In the genomic region with DNA sequence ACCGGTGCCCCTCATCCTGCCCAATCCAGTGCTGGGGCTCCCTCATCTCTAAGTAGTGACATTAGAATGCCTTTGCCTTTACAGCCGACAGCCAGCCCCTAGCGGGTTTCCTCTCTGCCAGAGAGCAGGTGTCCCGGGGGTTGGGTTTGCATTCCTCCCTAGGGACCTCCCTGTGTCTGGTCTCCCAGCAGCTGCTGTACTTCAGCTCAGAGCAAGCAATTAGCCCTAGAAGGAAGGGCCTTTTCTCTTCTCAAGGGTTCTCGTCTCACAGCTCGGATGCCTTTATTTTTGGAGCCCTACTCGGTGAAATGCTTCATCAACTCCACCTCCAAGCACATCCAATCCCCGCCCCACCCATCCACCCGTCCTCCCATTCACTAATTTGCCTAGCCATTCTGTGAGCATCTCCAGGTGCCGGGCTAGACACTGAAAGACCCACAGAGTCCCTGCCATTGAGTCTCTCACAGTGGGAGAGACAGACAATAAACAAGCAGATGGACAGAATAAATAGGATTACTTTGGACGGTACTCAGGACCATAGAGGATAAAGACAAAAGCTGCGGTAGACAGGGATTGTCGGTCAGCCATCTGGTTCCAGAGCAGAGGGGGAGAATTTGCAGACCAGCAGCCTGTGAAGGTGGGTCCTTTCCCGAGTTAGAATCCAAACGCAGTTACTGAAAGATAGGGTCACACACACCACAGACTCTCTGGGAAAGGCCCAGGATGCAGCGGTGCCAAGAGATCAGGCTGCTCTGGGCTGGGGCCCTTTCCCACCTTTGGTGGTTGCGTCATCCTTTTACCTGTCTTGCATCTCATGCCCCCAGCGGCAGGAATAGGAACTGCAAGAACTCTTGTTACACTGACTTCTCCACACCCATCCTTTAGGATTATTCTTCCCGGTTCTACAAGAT, we compare ENCODE assay signal across 9 mouse cellular contexts. TPM values are rescaled to one million over a fixed set of nuclear protein-coding genes. Genes with fewer than 3 reads are reported as not detected.
A peak's percentile ranks its signal among the peaks of the same experiment; 100 is the strongest.
DNase-seq lines count a peak whose midpoint lies in the region; ATAC-seq and TF ChIP-seq lines count a peak whose summit lies in the region.
"Had no signal": no experiment of that assay in that cellular context is flagged by ENCODE, and none has a peak within 500 bp of the region (broad histone marks: within the 10 kb centered on the region; RNA-seq: fewer than 3 reads in every experiment).

No protein-coding gene starts in this region.

- peak; percentile 55 for ATAC-seq in forebrain, embryonic 15.5 days (replicated peaks)

- no peaks in the 10 kb centered on the region for H3K27me3 ChIP-seq in forebrain, embryonic 15.5 days
- H3K27me3 ChIP-seq: stomach, embryonic 15.5 days had no signal

- no peak overlapping the region for H3K4me2 ChIP-seq in forebrain, embryonic 15.5 days (replicated peaks)
- H3K4me2 ChIP-seq: stomach, embryonic 15.5 days had no signal

- DNase-seq in gastrocnemius, adult 2 months = peak; percentile 39
- no peak for DNase-seq in gastrocnemius, adult 8-10 months (ENCODE audit: low spot score in 2 of 2)
- peak; percentile 75 to 77 for DNase-seq in B cell, adult 2 months
- peak; percentile 77 for DNase-seq in cerebellum, adult 11 months
- peak; percentile 66 to 70 for DNase-seq in left cerebral cortex, adult 2 months (ENCODE audit: extremely low spot score in 1 of 2, low spot score in 2 of 2)
- peak; percentile 23 to 51 for DNase-seq in natural killer cell, adult 2 months (ENCODE audit: low spot score in 2 of 2)
- DNase-seq in thymus, postnatal 25 days = peak; percentile 44

- no peaks in the 10 kb centered on the region for H3K9me3 ChIP-seq in forebrain, embryonic 15.5 days
- H3K9me3 ChIP-seq: stomach, embryonic 15.5 days had no signal

- H3K4me1 ChIP-seq in forebrain, embryonic 15.5 days = peaks cover 40% of the 10 kb centered on the region
- H3K4me1 ChIP-seq: stomach, embryonic 15.5 days had no signal

- TF ChIP-seq CTCF in gastrocnemius, adult 2 months (IDR thresholded peaks at IDR 0.05) = peak; percentile 76
- TF ChIP-seq CTCF in left cerebral cortex, adult 2 months (IDR thresholded peaks at IDR 0.05) = peak; percentile 74

- intact Hi-C loops in gastrocnemius, adult 2 months (cut with DNase I) = loop anchor here (5.0 kb wide), 1 partner anchor 125 kb away; no protein-coding TSS in a partner anchor
- intact Hi-C loops in left cerebral cortex, adult 2 months (cut with DNase I) = loop anchor here (5.0 kb wide), 1 partner anchor 125 kb away; no protein-coding TSS in a partner anchor

- no peak overlapping the region for H3K9ac ChIP-seq in forebrain, embryonic 15.5 days (replicated peaks)
- H3K9ac ChIP-seq: stomach, embryonic 15.5 days had no signal

- H3K27ac ChIP-seq in gastrocnemius, adult 2 months = no peak overlapping the region
- peak overlapping the region; percentile 82 for H3K27ac ChIP-seq in forebrain, embryonic 15.5 days (replicated peaks)
- peak overlapping the region; percentile 29; the same call in 1 of the 2 replicates for H3K27ac ChIP-seq in left cerebral cortex, adult 2 months
- H3K27ac ChIP-seq: stomach, embryonic 15.5 days had no signal

- 13% methylated on average over 19 of the region's 19 CpGs for WGBS in forebrain, embryonic 15.5 days

- no peak overlapping the region for H3K4me3 ChIP-seq in gastrocnemius, adult 2 months
- H3K4me3 ChIP-seq in forebrain, embryonic 15.5 days = no peak overlapping the region
- no peak overlapping the region for H3K4me3 ChIP-seq in left cerebral cortex, adult 2 months
- H3K4me3 ChIP-seq: stomach, embryonic 15.5 days had no signal

- no peaks in the 10 kb centered on the region for H3K36me3 ChIP-seq in forebrain, embryonic 15.5 days
- H3K36me3 ChIP-seq: stomach, embryonic 15.5 days had no signal

RNA-seq across cellular contexts. Expression of gene Cplx2, which starts 48.5 kb away (rescaled TPM):
- under 1 TPM; 0.46 to 0.84 TPM for total RNA-seq in gastrocnemius, adult 2 months (2021)
- under 1 TPM; 0.51 to 0.72 (median 0.65) TPM for total RNA-seq in gastrocnemius, adult 8-10 months (2022)
- 26.8 and 30.2 TPM in 2 replicates for polyA plus RNA-seq in forebrain, embryonic 15.5 days (2015; fragmentation: Nextera tagmentation; extraction: Ambion mirVana)
- total RNA-seq in left cerebral cortex, adult 2 months (2021) = 100 to 1,000 TPM; 798 to 848 TPM

Comparison
In these comparisons a context has a peak if more than half of its experiments do, and no peak if none do; other contexts are left out.
1. DNase-seq: peak in gastrocnemius, adult 2 months (single experiment), B cell, adult 2 months (2 of 2), cerebellum, adult 11 months (single experiment), left cerebral cortex, adult 2 months (2 of 2), natural killer cell, adult 2 months (2 of 2) and thymus, postnatal 25 days (single experiment); none in gastrocnemius, adult 8-10 months (0 of 2).
2. RNA of gene Cplx2, which starts 48.5 kb away (total RNA-seq): 798 to 848 TPM in left cerebral cortex, adult 2 months; 0.46 to 0.84 TPM in gastrocnemius, adult 2 months and 0.51 to 0.72 TPM in gastrocnemius, adult 8-10 months; every median in the first group is over 100 times any median in the second.